Mouse (Mus musculus) olfactory bulb, adult 2 months (tissue): ENCODE measurements around the gene Ift46. TPM values are rescaled to one million over a fixed set of nuclear protein-coding genes. Genes with fewer than 3 reads are reported as not detected.

Experiments used
- H3K27ac ChIP-seq: fragments of 200-500 bp; 2 replicates; pipeline ENCODE4 v1.5.1; 2012; ENCODE audit warnings: low read depth, low read length; ENCODE audit not compliant: insufficient read depth
- H3K4me1 ChIP-seq: fragments of 200-500 bp; 2 replicates; pipeline ENCODE4 v1.6.1; 2012; ENCODE audit warnings: low read length; ENCODE audit not compliant: control insufficient read depth, insufficient read depth
- H3K4me3 ChIP-seq: fragments of 200-500 bp; 2 replicates; pipeline ENCODE4 v1.5.1; 2012; ENCODE audit warnings: mild to moderate bottlenecking, low read depth, low read length, moderate library complexity; ENCODE audit not compliant: insufficient read depth
- CTCF ChIP-seq: fragments of 200-500 bp; IDR thresholded peaks from 2 replicates; pipeline ENCODE4 v1.5.1; 2012; ENCODE audit warnings: low read depth, mild to moderate bottlenecking, low read length, moderate library complexity; ENCODE audit not compliant: insufficient read depth
- POLR2A ChIP-seq: fragments of 200-500 bp; IDR thresholded peaks from 2 replicates; pipeline ENCODE4 v1.6.1; 2012; ENCODE audit warnings: mild to moderate bottlenecking, low read depth, low read length, moderate library complexity; ENCODE audit not compliant: insufficient read depth
- WGBS: fragments of 180-500 bp; shearing (Covaris S2); methylation state at CpG from one replicate; pipeline ENCODE4 v1.1.7; 2018; 5-methylcytosine and 5-hydroxymethylcytosine counted together
- polyA plus RNA-seq: library from polyadenylated mRNA; stranded (reverse); fragments of >200 nt; gene quantifications from 2 replicates; pipeline ENCODE4 v1.2.4, GENCODE M21; 2012; ENCODE audit warnings: low replicate concordance; ENCODE audit not compliant: missing spikeins, insufficient read depth, insufficient read length

The Ift46 gene
- polyA plus RNA-seq, 1 experiment = not detected

DNA sequence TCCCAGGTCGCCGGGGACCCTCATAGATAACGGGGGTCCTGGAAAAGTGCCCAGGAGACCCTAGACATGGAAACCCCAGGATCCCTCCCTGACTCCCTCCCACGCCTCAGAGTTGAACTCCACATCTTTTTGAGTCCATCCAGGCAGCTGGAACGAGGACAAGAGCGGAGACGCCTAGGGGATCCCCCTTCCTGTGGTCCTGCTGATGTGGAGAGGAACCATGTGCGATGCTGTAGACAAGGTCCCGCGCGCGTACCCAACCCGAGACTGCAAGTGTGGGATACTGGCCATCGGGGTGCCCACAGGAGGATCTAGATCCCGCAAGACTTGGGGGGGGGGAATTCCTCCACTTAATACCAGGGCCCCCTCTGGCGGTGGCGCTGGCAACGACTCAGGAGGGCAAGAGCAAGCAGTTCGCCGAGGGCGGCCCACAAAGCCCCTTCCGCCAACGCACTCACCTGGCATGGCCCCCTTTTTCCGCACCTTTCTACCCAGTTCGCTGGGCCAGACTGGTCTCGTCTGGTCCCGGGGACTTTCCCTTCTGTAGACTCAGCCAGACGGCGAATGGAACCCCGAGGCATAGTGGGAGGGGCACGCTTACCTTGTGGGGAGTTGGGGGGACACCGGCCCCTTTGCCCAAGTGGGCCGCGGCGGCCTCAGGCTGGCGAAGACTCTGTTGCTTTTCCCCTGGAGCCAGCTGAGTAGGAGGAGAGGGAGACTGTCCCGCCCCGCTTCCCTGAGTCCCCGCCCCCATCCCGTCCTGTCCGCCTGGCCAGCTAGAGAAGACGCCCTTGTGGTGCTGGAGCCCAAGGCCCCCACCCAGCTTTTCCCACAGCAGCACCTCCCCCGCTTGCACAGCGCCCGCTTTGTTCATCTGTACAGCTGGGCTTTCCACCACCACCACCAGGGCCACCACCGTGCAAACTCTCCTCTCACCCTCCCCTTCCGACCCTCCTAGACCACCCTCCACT lies 32.9 kb upstream of the Ift46 start, which contains the start of gene Phldb1:
TSS of gene Phldb1 (minus strand) at position 675 of the 971 bp plus-strand sequence.
- 3% methylated on average over 47 of the region's 47 CpGs for WGBS

DNA sequence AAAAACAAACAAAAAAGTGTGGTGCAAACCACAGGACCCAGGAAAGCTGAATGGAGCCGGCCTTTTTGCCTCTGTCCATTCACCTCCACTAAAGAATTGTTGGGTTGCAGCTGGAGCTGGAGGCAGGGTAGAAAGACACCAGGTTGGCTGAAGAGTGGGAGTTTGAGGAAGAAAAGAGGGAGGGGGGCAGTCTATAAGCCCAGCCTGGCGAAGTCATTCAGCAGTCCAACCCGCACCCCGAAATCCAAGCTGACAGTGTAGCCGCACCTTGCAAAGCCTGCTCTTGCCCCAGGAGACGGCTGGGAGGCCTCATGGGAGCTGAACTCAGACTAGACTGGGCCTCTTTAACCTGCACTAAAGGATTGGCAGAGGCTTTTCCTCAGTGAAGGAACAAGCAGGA lies 31.8 kb upstream of the Ift46 start:
- 89% methylated on average over 6 of the region's 6 CpGs for WGBS
- Histone ChIP-seq H3K4me3 (no peak overlapping the region), H3K27ac (peak overlapping the region; percentile 30), H3K4me1 (peaks cover 34% of the 10 kb centered on the region)
- no peak for TF ChIP-seq CTCF
- no peak for TF ChIP-seq POLR2A

More for the DNA sequence above, 32.9 kb upstream of the Ift46 start, which contains the start of gene Phldb1:
- H3K4me3 ChIP-seq = peak within 1 kb of the TSS; percentile 70
- peaks cover 36% of the 10 kb centered on the region for H3K4me1 ChIP-seq
- TF ChIP-seq POLR2A (no peak), CTCF (0 out of 2 replicates have a peak, but pooled peaks have one; percentile 42)
- H3K27ac ChIP-seq = peak within 1 kb of the TSS; percentile 95

DNA sequence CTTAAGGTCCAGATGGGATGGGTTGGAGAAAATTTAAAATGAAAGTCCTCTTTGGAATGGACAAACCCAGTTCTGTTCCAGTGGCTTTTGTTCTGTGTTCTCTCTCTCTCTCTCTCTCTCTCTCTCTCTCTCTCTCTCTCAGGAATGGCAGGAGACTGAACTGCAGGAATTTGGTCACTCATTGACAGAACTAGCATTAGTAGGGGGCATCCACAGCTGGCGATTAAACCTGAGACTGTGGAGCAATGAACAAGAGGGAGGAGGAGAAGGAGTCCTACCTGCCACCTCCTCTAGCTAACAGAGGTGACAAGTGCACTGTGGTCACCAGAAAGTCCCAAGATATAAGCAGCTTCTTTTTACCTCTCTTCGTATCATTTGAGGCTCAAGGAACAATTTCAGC lies 31.4 kb upstream of the Ift46 start:
- Histone ChIP-seq H3K4me3 (no peak overlapping the region), H3K4me1 (peaks cover 34% of the 10 kb centered on the region), H3K27ac (no peak overlapping the region)
- TF ChIP-seq CTCF (no peak), POLR2A (no peak)
- WGBS = 82% methylated on average over 2 of the region's 2 CpGs

DNA sequence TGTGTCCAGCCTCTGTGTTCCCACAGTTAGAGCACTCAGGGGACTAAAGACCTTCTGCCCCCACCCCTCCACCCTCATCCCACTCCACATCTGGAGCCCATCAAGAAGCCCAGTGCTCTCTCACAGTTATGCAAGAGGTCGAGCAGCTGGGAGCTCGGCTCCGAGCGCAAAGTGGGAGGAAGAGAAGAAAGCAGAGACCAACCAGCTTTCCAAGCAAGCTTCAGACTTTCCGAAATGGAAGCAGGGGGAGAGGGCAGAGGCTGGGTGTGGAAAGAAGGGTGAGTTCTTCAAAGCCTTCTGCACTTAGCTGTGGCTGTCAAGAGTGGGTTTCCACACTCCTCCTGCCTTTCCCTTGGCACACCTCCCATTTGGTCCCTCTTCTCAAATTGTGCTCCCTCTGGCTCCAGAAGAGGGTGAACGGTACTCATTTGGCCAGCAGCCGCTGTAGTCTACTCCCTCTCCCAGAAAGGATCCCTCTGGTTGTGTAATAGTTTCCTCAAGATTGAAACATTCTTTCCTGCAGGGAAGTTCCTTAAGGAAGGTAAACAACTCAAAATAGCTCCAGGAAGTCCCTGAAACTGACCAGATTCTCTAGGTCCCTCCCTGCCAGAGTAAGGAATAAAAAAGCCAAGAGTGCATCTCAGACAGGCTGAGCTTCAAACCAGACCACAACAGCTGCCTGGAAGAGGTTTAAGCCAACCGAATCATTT lies 30.3 kb upstream of the Ift46 start:
- TF ChIP-seq CTCF = no peak
- no peak for TF ChIP-seq POLR2A
- 18% methylated on average over 8 of the region's 8 CpGs for WGBS
- Histone ChIP-seq H3K4me3 (no peak overlapping the region), H3K27ac (peak overlapping the region; percentile 65), H3K4me1 (peaks cover 31% of the 10 kb centered on the region)

DNA sequence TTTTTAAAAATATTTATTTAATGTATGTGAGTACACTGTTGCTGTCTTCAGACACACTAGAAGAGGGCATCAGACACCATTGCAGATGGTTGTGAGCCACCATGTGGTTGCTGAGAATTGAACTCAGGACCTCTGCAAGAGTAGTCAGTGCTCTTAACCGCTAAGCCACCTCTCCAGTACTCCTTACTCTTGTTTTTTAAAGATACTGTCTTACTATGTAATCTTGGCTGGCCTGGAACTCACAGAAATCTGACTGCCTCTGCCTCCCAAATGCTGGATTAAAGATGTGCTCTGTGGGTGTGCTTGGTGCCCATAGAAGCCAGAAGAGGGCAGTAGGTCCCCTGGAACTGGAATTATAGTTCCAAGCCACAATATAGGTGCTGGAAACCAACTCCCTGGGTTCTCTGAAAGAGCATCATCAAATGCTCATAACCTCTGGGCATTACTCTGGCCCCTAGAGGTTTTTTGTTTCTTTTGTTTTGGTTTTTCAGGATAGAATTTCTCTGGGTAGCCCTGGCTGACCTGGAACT lies 27.0 kb upstream of the Ift46 start:
- peaks cover 10% of the 10 kb centered on the region for H3K4me1 ChIP-seq
- no peak overlapping the region for H3K4me3 ChIP-seq
- 93% methylated on average over 1 of the region's 1 CpGs for WGBS
- H3K27ac ChIP-seq = no peak overlapping the region
- no peak for TF ChIP-seq POLR2A
- TF ChIP-seq CTCF = no peak

DNA sequence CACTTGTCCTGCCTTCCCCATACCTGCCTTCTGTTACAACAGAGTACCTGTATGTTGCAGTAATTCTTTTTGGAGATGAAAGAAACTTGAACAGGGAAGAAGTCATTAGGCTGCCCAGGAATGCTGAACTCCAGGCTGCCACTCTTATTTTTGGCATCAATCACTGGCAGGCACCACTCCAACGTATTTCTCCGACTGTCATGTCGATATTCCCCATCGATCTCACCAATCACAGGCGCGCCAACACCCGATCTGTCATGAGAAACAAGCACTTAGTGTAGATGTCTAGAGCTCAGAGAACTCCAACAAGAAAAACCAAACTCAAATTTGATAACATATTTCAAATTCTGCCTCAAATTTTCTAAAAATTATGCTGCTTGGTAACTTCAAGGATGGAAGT lies 22.3 kb upstream of the Ift46 start:
- 83% methylated on average over 7 of the region's 7 CpGs for WGBS
- H3K4me1 ChIP-seq = peaks cover 4% of the 10 kb centered on the region; the same call in 1 of the 2 replicates
- TF ChIP-seq CTCF (no peak), POLR2A (no peak)
- no peak overlapping the region for H3K27ac ChIP-seq
- H3K4me3 ChIP-seq = no peak overlapping the region

DNA sequence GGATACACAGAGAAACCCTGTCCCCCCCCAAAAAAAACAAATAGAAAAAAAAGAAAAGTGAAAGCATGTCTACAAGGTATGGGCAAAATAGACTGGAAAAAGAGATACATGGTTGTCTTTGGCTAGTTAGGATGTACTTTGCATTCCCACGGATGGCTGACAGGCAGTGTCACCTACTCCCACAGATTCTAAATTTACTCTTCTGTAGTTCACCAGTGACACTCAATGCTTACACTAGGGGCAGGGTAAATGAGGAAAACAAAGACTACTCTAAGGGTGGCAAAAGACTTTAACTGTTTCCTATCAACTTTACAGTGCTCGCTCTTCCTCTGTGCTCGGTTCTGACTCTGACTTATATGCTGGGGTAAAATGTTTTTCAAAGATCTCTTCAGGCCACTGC lies 21.0 kb upstream of the Ift46 start:
- no peak overlapping the region for H3K4me3 ChIP-seq
- WGBS = 32% methylated on average over 3 of the region's 3 CpGs
- no peak for TF ChIP-seq CTCF
- no peak for TF ChIP-seq POLR2A
- peaks cover 4% of the 10 kb centered on the region; the same call in 1 of the 2 replicates for H3K4me1 ChIP-seq
- H3K27ac ChIP-seq = no peak overlapping the region; the same call in 1 of the 2 replicates

DNA sequence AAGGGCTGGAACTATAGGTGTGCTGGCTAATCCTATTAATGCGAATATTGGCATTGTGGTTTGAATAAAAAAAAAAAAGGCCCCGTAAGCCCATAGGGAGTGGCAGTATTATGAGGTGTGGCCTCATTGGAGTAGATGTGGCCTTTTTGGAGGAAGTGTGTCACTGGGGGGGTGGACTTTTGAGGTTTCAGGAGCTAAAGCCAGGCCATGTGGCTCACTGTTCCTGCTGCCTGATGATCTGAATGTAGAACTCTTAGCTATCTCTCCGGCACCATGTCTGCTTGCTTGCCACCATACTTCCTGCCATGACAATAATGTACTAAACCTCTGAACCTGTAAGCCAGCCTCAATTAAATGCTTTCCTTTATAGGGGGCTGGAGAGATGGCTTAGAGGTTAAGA lies 20.4 kb upstream of the Ift46 start:
- H3K4me1 ChIP-seq = peaks cover 4% of the 10 kb centered on the region; the same call in 1 of the 2 replicates
- WGBS = 52% methylated on average over 3 of the region's 3 CpGs
- no peak overlapping the region for H3K4me3 ChIP-seq
- H3K27ac ChIP-seq = peak overlapping the region; percentile 64
- TF ChIP-seq CTCF (no peak), POLR2A (no peak)

DNA sequence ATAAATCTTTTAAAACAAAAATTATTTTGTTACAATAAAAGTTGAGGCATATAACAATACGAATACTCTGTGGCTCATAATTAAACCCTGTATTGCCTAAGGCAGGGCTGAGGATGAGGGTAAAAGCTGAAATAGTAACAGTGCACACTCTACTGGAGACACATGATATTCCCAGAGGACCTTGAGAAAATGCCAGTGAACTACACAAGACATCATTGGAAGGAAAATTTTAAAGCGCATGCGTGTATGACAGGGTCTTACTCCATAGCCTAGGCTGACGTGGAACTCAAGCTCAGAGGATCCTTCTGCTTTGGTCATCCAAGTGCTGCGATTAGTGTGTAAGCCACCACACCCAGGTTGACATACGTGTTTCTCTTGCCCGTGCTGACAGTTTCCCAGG lies 19.2 kb upstream of the Ift46 start:
- WGBS = 79% methylated on average over 7 of the region's 7 CpGs
- no peak for TF ChIP-seq CTCF
- TF ChIP-seq POLR2A = no peak
- no peak overlapping the region for H3K4me3 ChIP-seq
- peaks cover 4% of the 10 kb centered on the region; the same call in 1 of the 2 replicates for H3K4me1 ChIP-seq
- H3K27ac ChIP-seq = peak overlapping the region; percentile 57
